Mouse (Mus musculus) brain, embryonic 14.5 days (tissue): ENCODE measurements at regions not wholly inside any gene's neighbourhood (a gene's known extent, or its start where the extent isn't known, plus 50 kb on each side); places are given as distances from the start of the nearest gene placed in this dataset.

Experiments
- DNase-seq: peaks from one replicate; pipeline ENCODE4 v3.0.0-alpha.2; 2011; ENCODE audit warnings: low read depth
- CTCF ChIP-seq: fragments of 200-500 bp; IDR thresholded peaks from 2 replicates; pipeline ENCODE4 v1.5.1; 2012; ENCODE audit warnings: inconsistent platforms, mild to moderate bottlenecking, moderate library complexity, borderline replicate concordance; ENCODE audit not compliant: insufficient read depth, insufficient read length; ENCODE audit errors: extremely low read depth
- POLR2A ChIP-seq: fragments of 200-500 bp; IDR thresholded peaks from 2 replicates; pipeline ENCODE4 v1.6.1; 2012; ENCODE audit warnings: mild to moderate bottlenecking, inconsistent platforms, borderline replicate concordance; ENCODE audit not compliant: poor library complexity, insufficient read depth, insufficient read length, severe bottlenecking; ENCODE audit errors: extremely low read depth

DNA sequence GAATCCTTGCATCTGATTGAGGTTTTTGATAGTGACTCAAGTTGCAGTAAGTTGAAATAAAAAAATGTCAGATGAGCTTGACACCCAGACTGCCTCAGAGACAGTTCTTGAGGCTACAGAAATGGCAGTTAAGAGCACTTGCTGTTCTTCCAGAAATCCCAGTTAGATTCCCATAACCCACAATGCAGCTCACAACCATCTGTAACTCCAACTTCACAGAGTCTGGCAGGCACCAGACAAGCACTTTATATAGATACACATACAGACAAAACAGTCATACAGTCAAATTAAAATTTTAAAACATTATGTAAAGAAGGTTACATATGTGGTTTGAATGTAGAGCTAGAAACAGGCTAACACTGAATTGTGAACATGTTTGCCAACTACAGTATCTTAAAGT is 786.2 kb downstream of the Slc16a7 start:
- TF ChIP-seq POLR2A (no peak), CTCF (no peak)
- no peak for DNase-seq

DNA sequence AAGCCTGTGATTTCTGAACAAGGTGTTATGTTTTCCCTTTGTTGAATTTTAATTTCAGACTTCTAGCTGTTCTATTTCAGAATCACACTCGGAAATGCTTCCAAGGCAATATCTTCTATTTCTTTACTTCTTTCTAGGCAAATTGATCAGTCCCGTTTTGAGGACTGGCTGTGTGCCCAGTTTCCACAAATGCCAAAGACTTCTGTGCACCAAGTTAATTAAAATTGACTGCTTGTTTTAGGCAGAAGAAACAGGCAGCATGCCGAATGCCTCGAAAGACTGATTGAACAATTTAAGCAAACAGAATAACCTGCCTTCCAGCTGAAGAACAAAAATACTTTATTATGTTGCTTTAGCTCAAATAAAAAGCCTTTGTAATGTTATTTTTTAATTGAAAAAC is 818.5 kb downstream of the Slc16a7 start:
- DNase-seq: peak; percentile 92
- TF ChIP-seq CTCF: no peak
- TF ChIP-seq POLR2A: no peak

GRCm38 (mm10) chr10:124563626-124564025 is 825.6 kb downstream of the Slc16a7 start:
- TF ChIP-seq POLR2A (no peak), CTCF (no peak)
- DNase-seq: no peak

GRCm38 (mm10) chr10:124528175-124528574 is 861.1 kb downstream of the Slc16a7 start:
- no peak for DNase-seq
- TF ChIP-seq POLR2A (no peak), CTCF (no peak)
